Mouse (Mus musculus): ENCODE measurements around the gene Chia1. TPM values are rescaled to one million over a fixed set of nuclear protein-coding genes. Genes with fewer than 3 reads are reported as not detected.
"Not testable (repeated sequence)": the region's sequence is repeated elsewhere in the genome, so short reads cannot be mapped to it uniquely, and the experiment has no call there.

Gene Chia1
- polyA plus RNA-seq (2016; fragmentation: Nextera tagmentation; extraction: Ambion mirVana), result 0.13 and 0.18 TPM in 2 replicates

- H3K9ac ChIP-seq, result no peak within 1 kb of the TSS
- H3K27me3 ChIP-seq (replicated peaks), result no peaks in the 10 kb centered on the region
- H3K4me3 ChIP-seq, result no peak within 1 kb of the TSS
- H3K4me2 ChIP-seq, result no peak within 1 kb of the TSS
- 79% methylated on average over 3 of the region's 3 CpGs for WGBS
- no peak for ATAC-seq (ENCODE audit: insufficient number of reproducible peaks, low FRiP score)
- no peaks in the 10 kb centered on the region for H3K36me3 ChIP-seq
- H3K27ac ChIP-seq (ENCODE audit: poor library complexity, severe bottlenecking), result no peak within 1 kb of the TSS
- H3K4me1 ChIP-seq (replicated peaks), result no peaks in the 10 kb centered on the region
- H3K9me3 ChIP-seq (replicated peaks), result peaks cover 6% of the 10 kb centered on the region; the same call in 1 of the 2 replicates
Measured at GRCm38 (mm10) chr3:106112929-106113328, at the start of gene Chia1. Gene Chia1, plus strand, starts transcription at chr3:106113229.

- H3K4me2 ChIP-seq; H3K27ac ChIP-seq (ENCODE audit: poor library complexity, severe bottlenecking); H3K4me3 ChIP-seq; H3K9me3 ChIP-seq (replicated peaks); H3K9ac ChIP-seq; ATAC-seq (ENCODE audit: insufficient number of reproducible peaks, low FRiP score); H3K27me3 ChIP-seq (replicated peaks); H3K4me1 ChIP-seq (replicated peaks); H3K36me3 ChIP-seq: not testable (repeated sequence)
- 36% methylated on average over 5 of the region's 5 CpGs for WGBS
Measured at GRCm38 (mm10) chr3:106067707-106068106, 45.3 kb upstream of the Chia1 start.

- H3K4me2 ChIP-seq, result no peak overlapping the region
- no peak for ATAC-seq (ENCODE audit: insufficient number of reproducible peaks, low FRiP score)
- no peak overlapping the region for H3K4me3 ChIP-seq
- H3K27me3 ChIP-seq (replicated peaks), result no peaks in the 10 kb centered on the region
- no peaks in the 10 kb centered on the region for H3K9me3 ChIP-seq (replicated peaks)
- no peaks in the 10 kb centered on the region for H3K4me1 ChIP-seq (replicated peaks)
- H3K36me3 ChIP-seq, result no peaks in the 10 kb centered on the region
- 77% methylated on average over 2 of the region's 2 CpGs for WGBS
- no peak overlapping the region for H3K27ac ChIP-seq (ENCODE audit: poor library complexity, severe bottlenecking)
- H3K9ac ChIP-seq, result no peak overlapping the region
Measured at GRCm38 (mm10) chr3:106070994-106071393, 42.0 kb upstream of the Chia1 start.

- H3K4me3 ChIP-seq, result no peak overlapping the region
- no peak overlapping the region for H3K27ac ChIP-seq (ENCODE audit: poor library complexity, severe bottlenecking)
- no peaks in the 10 kb centered on the region for H3K4me1 ChIP-seq (replicated peaks)
- H3K27me3 ChIP-seq (replicated peaks), result no peaks in the 10 kb centered on the region
- ATAC-seq (ENCODE audit: insufficient number of reproducible peaks, low FRiP score), result 0 out of 2 replicates have a peak, but pooled peaks have one; percentile 42
- WGBS, result 31% methylated on average over 1 of the region's 1 CpGs
- H3K9me3 ChIP-seq (replicated peaks), result no peaks in the 10 kb centered on the region
- no peak overlapping the region for H3K4me2 ChIP-seq
- no peak overlapping the region for H3K9ac ChIP-seq
- no peaks in the 10 kb centered on the region for H3K36me3 ChIP-seq
Measured at GRCm38 (mm10) chr3:106074824-106075223, 38.2 kb upstream of the Chia1 start.

- Histone ChIP-seq H3K4me1 (replicated peaks) (no peaks in the 10 kb centered on the region), H3K4me3 (no peak overlapping the region), H3K27ac (ENCODE audit: poor library complexity, severe bottlenecking) (no peak overlapping the region), H3K36me3 (no peaks in the 10 kb centered on the region), H3K9me3 (replicated peaks) (peaks cover 34% of the 10 kb centered on the region), H3K9ac (no peak overlapping the region), H3K27me3 (replicated peaks) (no peaks in the 10 kb centered on the region), H3K4me2 (no peak overlapping the region)
- ATAC-seq (ENCODE audit: insufficient number of reproducible peaks, low FRiP score), result no peak
Measured at GRCm38 (mm10) chr3:106126999-106127398, 14.0 kb downstream of the Chia1 start.

GRCm38 (mm10) chr3:106128807-106129493 is 15.9 kb downstream of the Chia1 start:
- WGBS, result 59% methylated on average over 4 of the region's 4 CpGs
- ATAC-seq (ENCODE audit: insufficient number of reproducible peaks, low FRiP score), result no peak; the same call in 1 of the 2 replicates
- no peak overlapping the region for H3K4me3 ChIP-seq
- H3K9me3 ChIP-seq (replicated peaks), result peaks cover 24% of the 10 kb centered on the region
- H3K4me2 ChIP-seq, result no peak overlapping the region
- no peak overlapping the region for H3K9ac ChIP-seq
- no peaks in the 10 kb centered on the region for H3K4me1 ChIP-seq (replicated peaks)
- H3K27me3 ChIP-seq (replicated peaks), result no peaks in the 10 kb centered on the region
- no peaks in the 10 kb centered on the region for H3K36me3 ChIP-seq
- H3K27ac ChIP-seq (ENCODE audit: poor library complexity, severe bottlenecking), result no peak overlapping the region

- 64% methylated on average over 5 of the region's 5 CpGs for WGBS
- no peak overlapping the region for H3K4me3 ChIP-seq
- no peaks in the 10 kb centered on the region for H3K36me3 ChIP-seq
- no peak overlapping the region for H3K4me2 ChIP-seq
- ATAC-seq (ENCODE audit: insufficient number of reproducible peaks, low FRiP score), result no peak
- H3K4me1 ChIP-seq (replicated peaks), result no peaks in the 10 kb centered on the region
- no peak overlapping the region for H3K9ac ChIP-seq
- H3K27ac ChIP-seq (ENCODE audit: poor library complexity, severe bottlenecking), result no peak overlapping the region
- H3K9me3 ChIP-seq (replicated peaks), result peaks cover 29% of the 10 kb centered on the region
- H3K27me3 ChIP-seq (replicated peaks), result no peaks in the 10 kb centered on the region
Measured at GRCm38 (mm10) chr3:106131690-106132089, 18.7 kb downstream of the Chia1 start.

GRCm38 (mm10) chr3:106144081-106144480 is 31.1 kb downstream of the Chia1 start:
- no peak overlapping the region for H3K27ac ChIP-seq (ENCODE audit: poor library complexity, severe bottlenecking)
- no peaks in the 10 kb centered on the region for H3K36me3 ChIP-seq
- H3K9me3 ChIP-seq (replicated peaks), result peaks cover 28% of the 10 kb centered on the region
- no peak overlapping the region for H3K9ac ChIP-seq
- H3K4me1 ChIP-seq (replicated peaks), result no peaks in the 10 kb centered on the region
- no peaks in the 10 kb centered on the region for H3K27me3 ChIP-seq (replicated peaks)
- WGBS, result 79% methylated on average over 10 of the region's 10 CpGs
- no peak overlapping the region for H3K4me2 ChIP-seq
- no peak for ATAC-seq (ENCODE audit: insufficient number of reproducible peaks, low FRiP score)
- H3K4me3 ChIP-seq, result no peak overlapping the region

GRCm38 (mm10) chr3:106154413-106154812 is 41.4 kb downstream of the Chia1 start:
- no peak for ATAC-seq (ENCODE audit: insufficient number of reproducible peaks, low FRiP score)
- Histone ChIP-seq H3K27ac (ENCODE audit: poor library complexity, severe bottlenecking) (no peak overlapping the region), H3K27me3 (replicated peaks) (no peaks in the 10 kb centered on the region)

GRCm38 (mm10) chr3:106167464-106167863 is 54.4 kb downstream of the Chia1 start, which contains the start of gene Chil3:
Gene Chil3, minus strand, starts transcription at chr3:106167564.
- 73% methylated on average over 3 of the region's 3 CpGs for WGBS
- H3K4me1 ChIP-seq (replicated peaks), result no peaks in the 10 kb centered on the region
- no peak within 1 kb of the TSS for H3K27ac ChIP-seq (ENCODE audit: poor library complexity, severe bottlenecking)
- H3K36me3 ChIP-seq, result no peaks in the 10 kb centered on the region
- H3K27me3 ChIP-seq (replicated peaks), result no peaks in the 10 kb centered on the region
- H3K9me3 ChIP-seq (replicated peaks), result peaks cover 11% of the 10 kb centered on the region
- no peak for ATAC-seq (ENCODE audit: insufficient number of reproducible peaks, low FRiP score)
- no peak within 1 kb of the TSS for H3K9ac ChIP-seq
- no peak within 1 kb of the TSS for H3K4me2 ChIP-seq
- no peak within 1 kb of the TSS for H3K4me3 ChIP-seq

More at GRCm38 (mm10) chr3:106154413-106154812, 41.4 kb downstream of the Chia1 start:
- Histone ChIP-seq H3K9ac (no peak overlapping the region), H3K9me3 (replicated peaks) (peaks cover 8% of the 10 kb centered on the region), H3K4me2 (no peak overlapping the region), H3K4me3 (no peak overlapping the region), H3K4me1 (replicated peaks) (no peaks in the 10 kb centered on the region), H3K36me3 (no peaks in the 10 kb centered on the region)
- 73% methylated on average over 2 of the region's 2 CpGs for WGBS

GRCm38 (mm10) chr3:106170522-106171053 is 57.6 kb downstream of the Chia1 start:
- H3K36me3 ChIP-seq, result no peaks in the 10 kb centered on the region
- H3K4me3 ChIP-seq, result no peak overlapping the region
- ATAC-seq (ENCODE audit: insufficient number of reproducible peaks, low FRiP score), result no peak
- H3K9ac ChIP-seq, result no peak overlapping the region
- 33% methylated on average over 1 of the region's 1 CpGs for WGBS
- peaks cover 9% of the 10 kb centered on the region for H3K9me3 ChIP-seq (replicated peaks)
- no peaks in the 10 kb centered on the region for H3K4me1 ChIP-seq (replicated peaks)
- H3K27ac ChIP-seq (ENCODE audit: poor library complexity, severe bottlenecking), result no peak overlapping the region
- H3K27me3 ChIP-seq (replicated peaks), result no peaks in the 10 kb centered on the region
- H3K4me2 ChIP-seq, result no peak overlapping the region

Data from heart, embryonic 12.5 days (tissue).